Mouse (Mus musculus): ENCODE measurements around the gene Scrn2.

- TF ChIP-seq CTCF (IDR thresholded peaks at IDR 0.05; ENCODE audit: extremely low read depth, insufficient read length, insufficient replicate concordance, low read depth, low read length) (no peak), POLR2A (IDR thresholded peaks at IDR 0.05; ENCODE audit: low read depth, low read length) (no peak)
Observed at GRCm38 (mm10) chr11:97050944-97051586, 21.3 kb downstream of the Scrn2 start.

Measured in small intestine, adult 2 months (tissue).